Mouse (Mus musculus): ENCODE data around the gene Slc12a6. TPM values are rescaled to one million over a fixed set of nuclear protein-coding genes. Genes with fewer than 3 reads are reported as not detected.

Gene Slc12a6
- total RNA-seq, 4 experiments from 2014 or later: 28.2 to 35.4 (median 31.2) TPM

GRCm38 (mm10) chr2:112391346-112392000 lies 125.8 kb downstream of the Slc12a6 start:
- no peak for DNase-seq (ENCODE audit: low spot score)

GRCm38 (mm10) chr2:112392689-112393088 lies 127.1 kb downstream of the Slc12a6 start:
- DNase-seq (ENCODE audit: low spot score): no peak

- DNase-seq (ENCODE audit: low spot score): no peak
Measured at GRCm38 (mm10) chr2:112393958-112394357, 128.3 kb downstream of the Slc12a6 start.

GRCm38 (mm10) chr2:112396649-112397048 lies 131.0 kb downstream of the Slc12a6 start:
- DNase-seq (ENCODE audit: low spot score): no peak

- DNase-seq (ENCODE audit: low spot score): no peak
Measured at GRCm38 (mm10) chr2:112407030-112407429, 141.4 kb downstream of the Slc12a6 start.

Other genes starting within 250 kb of the Slc12a6 start
- gene Olfr1311, start 241.4 kb upstream of the Slc12a6 start, total RNA-seq (2022): not detected
- not detected for gene Olfr1312, start 215.6 kb upstream of the Slc12a6 start, total RNA-seq (2022)
- not detected for gene Olfr1313, start 188.0 kb upstream of the Slc12a6 start, total RNA-seq (2022)
- not detected for gene Olfr1314, start 169.0 kb upstream of the Slc12a6 start, total RNA-seq (2022)
- not detected for gene Olfr1315-ps1, start 150.4 kb upstream of the Slc12a6 start, total RNA-seq (2022)
- gene Olfr1316, start 130.8 kb upstream of the Slc12a6 start, total RNA-seq (2022): not detected
- gene Olfr1317, start 125.5 kb upstream of the Slc12a6 start, total RNA-seq (2022): not detected
- not detected for gene Olfr1318, start 111.6 kb upstream of the Slc12a6 start, total RNA-seq (2022)
- 1 to 10 TPM; 2.6 to 3.6 (median 2.8) TPM for gene Lpcat4, start 26.4 kb upstream of the Slc12a6 start, total RNA-seq (2022)
- gene Nutm1, start 6.5 kb upstream of the Slc12a6 start, total RNA-seq (2022): not detected
- gene Nop10, start 3.9 kb upstream of the Slc12a6 start, total RNA-seq (2022): 10 to 100 TPM; 57.1 to 65.3 (median 63.2) TPM
- 1 to 10 TPM in 2 of 4 experiments, under 1 TPM in 2; 0.49 to 2.4 (median 0.91) TPM for gene Gm21985, start 489 bp downstream of the Slc12a6 start, total RNA-seq (2022)
- gene Emc4, start 102.2 kb downstream of the Slc12a6 start, total RNA-seq (2022): 10 to 100 TPM; 66.5 to 73.6 (median 70.5) TPM
- 1 to 10 TPM; 3.6 to 4.4 (median 4.1) TPM for gene Katnbl1, start 113.4 kb downstream of the Slc12a6 start, total RNA-seq (2022)
- gene Emc7, start 189.2 kb downstream of the Slc12a6 start, total RNA-seq (2022): 10 to 100 TPM; 15.8 to 17.0 (median 16.4) TPM
- gene Chrm5, start 214.9 kb downstream of the Slc12a6 start, total RNA-seq (2022): not detected
- 10 to 100 TPM; 16.7 to 19.1 (median 18.9) TPM for gene Aven, start 227.1 kb downstream of the Slc12a6 start, total RNA-seq (2022)

Measured in heart, adult 8-10 months (tissue).